Mouse (Mus musculus) liver, embryonic 11.5 days (tissue): ENCODE data around the gene Pum1. TPM values are rescaled to one million over a fixed set of nuclear protein-coding genes. Genes with fewer than 3 reads are reported as not detected.
"Not testable (repeated sequence)": the region's sequence is repeated elsewhere in the genome, so short reads cannot be mapped to it uniquely, and the experiment has no call there.

Experiments
- ATAC-seq: fragments of 200-750 bp; cut with Nextera tagmentation; replicated peaks from 2 replicates; pipeline ENCODE4 v1.8.0; 2017; ENCODE audit warnings: moderate number of reproducible peaks, mild to moderate bottlenecking, moderate TSS enrichment, moderate library complexity; ENCODE audit not compliant: low FRiP score
- DNase-seq: peaks from one replicate; pipeline ENCODE4 v3.0.0-alpha.2; 2017; ENCODE audit warnings: low spot score
- H3K27ac ChIP-seq: fragments of 300-500 bp; sonication (generic); 2 replicates; pipeline ENCODE4 v1.5.1; 2014; ENCODE audit warnings: mild to moderate bottlenecking, low read depth, low read length, control low read depth
- H3K27me3 ChIP-seq: fragments of 300-500 bp; sonication (generic); replicated peaks from 2 replicates; pipeline ENCODE4 v1.6.1; 2014; ENCODE audit warnings: low read length, mixed read lengths; ENCODE audit not compliant: control insufficient read depth, insufficient read depth
- H3K36me3 ChIP-seq: fragments of 300-500 bp; sonication (generic); 2 replicates; pipeline ENCODE4 v1.6.1; 2014; ENCODE audit warnings: mild to moderate bottlenecking, low read length, moderate library complexity, mixed read lengths; ENCODE audit not compliant: control insufficient read depth, insufficient read depth
- H3K4me1 ChIP-seq: fragments of 300-500 bp; sonication (generic); replicated peaks from 2 replicates; pipeline ENCODE4 v1.6.1; 2014; ENCODE audit warnings: low read length, mixed read lengths; ENCODE audit not compliant: control insufficient read depth, insufficient read depth
- H3K4me2 ChIP-seq: fragments of 300-500 bp; sonication (generic); 2 replicates; pipeline ENCODE4 v1.6.1; 2014; ENCODE audit warnings: mild to moderate bottlenecking, control low read depth, moderate library complexity
- H3K4me3 ChIP-seq: fragments of 300-500 bp; sonication (generic); 2 replicates; pipeline ENCODE4 v1.5.1; 2014; ENCODE audit warnings: low read depth, low read length, control low read depth
- H3K9ac ChIP-seq: fragments of 300-500 bp; sonication (generic); 2 replicates; pipeline ENCODE4 v1.6.1; 2014; ENCODE audit warnings: low read depth, low read length, control low read depth
- H3K9me3 ChIP-seq: fragments of 300-500 bp; sonication (generic); 2 replicates; pipeline ENCODE4 v1.6.1; 2016; ENCODE audit warnings: low read length, inconsistent platforms, mixed read lengths; ENCODE audit not compliant: control insufficient read depth
- WGBS: fragments of 180-500 bp; shearing (Covaris S2); extraction: QIAGEN DNeasy Blood & Tissue Kit; methylation state at CpG from one replicate; pipeline ENCODE4 v1.1.7; 2014; 5-methylcytosine and 5-hydroxymethylcytosine counted together
- polyA plus RNA-seq: library from polyadenylated mRNA; unstranded; fragments of >200 nt; fragmentation: Nextera tagmentation; extraction: Ambion mirVana; gene quantifications from 2 replicates; pipeline ENCODE4 v1.2.1, GENCODE M21; 2014

Pum1 gene
- polyA plus RNA-seq, 1 experiment from 2014 or later = 61.4 TPM

- Histone ChIP-seq H3K27me3 (no peaks in the 10 kb centered on the region), H3K27ac (no peak overlapping the region), H3K36me3 (peaks cover 37% of the 10 kb centered on the region), H3K4me3 (no peak overlapping the region), H3K4me2 (no peak overlapping the region), H3K4me1 (peaks cover 9% of the 10 kb centered on the region), H3K9me3 (no peaks in the 10 kb centered on the region), H3K9ac (no peak overlapping the region)
- no peak for ATAC-seq
- WGBS = 98% methylated on average over 3 of the region's 3 CpGs
- no peak for DNase-seq
These were observed 15.0 kb downstream of the Pum1 start for GRCm38 (mm10) chr4:130678149-130678548.

- H3K4me3 ChIP-seq = no peak overlapping the region
- DNase-seq = no peak
- no peak overlapping the region for H3K27ac ChIP-seq
- H3K27me3 ChIP-seq = no peaks in the 10 kb centered on the region
- peaks cover 28% of the 10 kb centered on the region for H3K36me3 ChIP-seq
- no peaks in the 10 kb centered on the region for H3K9me3 ChIP-seq
- peaks cover 13% of the 10 kb centered on the region for H3K4me1 ChIP-seq
- no peak for ATAC-seq
- H3K4me2 ChIP-seq = no peak overlapping the region
- H3K9ac ChIP-seq = no peak overlapping the region
- 91% methylated on average over 6 of the region's 6 CpGs for WGBS
These were observed 17.6 kb downstream of the Pum1 start for GRCm38 (mm10) chr4:130680676-130681075.

GRCm38 (mm10) chr4:130683051-130683450 lies 19.9 kb downstream of the Pum1 start:
- not testable (repeated sequence) for DNase-seq, H3K9me3 ChIP-seq, H3K4me3 ChIP-seq, H3K4me1 ChIP-seq, ATAC-seq, H3K9ac ChIP-seq, H3K27me3 ChIP-seq, H3K4me2 ChIP-seq, H3K27ac ChIP-seq
- 86% methylated on average over 4 of the region's 5 CpGs for WGBS
- peaks cover 25% of the 10 kb centered on the region; the same call in 1 of the 2 replicates for H3K36me3 ChIP-seq

- no peak for DNase-seq
- Histone ChIP-seq H3K27me3 (no peaks in the 10 kb centered on the region), H3K9me3 (no peaks in the 10 kb centered on the region), H3K4me1 (peaks cover 7% of the 10 kb centered on the region; the same call in 1 of the 2 replicates), H3K36me3 (peaks cover 8% of the 10 kb centered on the region; the same call in 1 of the 2 replicates), H3K9ac (no peak overlapping the region), H3K4me3 (no peak overlapping the region), H3K27ac (no peak overlapping the region), H3K4me2 (no peak overlapping the region)
- no peak for ATAC-seq
- WGBS = 89% methylated on average over 3 of the region's 3 CpGs
These were observed 30.8 kb downstream of the Pum1 start for GRCm38 (mm10) chr4:130693936-130694335.

GRCm38 (mm10) chr4:130694982-130695381 lies 31.9 kb downstream of the Pum1 start:
- peaks cover 7% of the 10 kb centered on the region; the same call in 1 of the 2 replicates for H3K4me1 ChIP-seq
- H3K27ac ChIP-seq = no peak overlapping the region
- no peaks in the 10 kb centered on the region for H3K27me3 ChIP-seq
- no peak overlapping the region for H3K4me2 ChIP-seq
- no peak overlapping the region for H3K4me3 ChIP-seq
- peaks cover 8% of the 10 kb centered on the region for H3K36me3 ChIP-seq
- DNase-seq = no peak
- no peak overlapping the region for H3K9ac ChIP-seq
- 76% methylated on average over 3 of the region's 3 CpGs for WGBS
- H3K9me3 ChIP-seq = no peaks in the 10 kb centered on the region
- peak; percentile 39; the same call in 1 of the 2 replicates for ATAC-seq

- peaks cover 14% of the 10 kb centered on the region for H3K36me3 ChIP-seq
These were observed 37.9 kb downstream of the Pum1 start for GRCm38 (mm10) chr4:130701061-130701460.

GRCm38 (mm10) chr4:130702835-130703535 lies 39.9 kb downstream of the Pum1 start:
- H3K9ac ChIP-seq = no peak overlapping the region
- no peak overlapping the region for H3K4me3 ChIP-seq
- no peaks in the 10 kb centered on the region for H3K27me3 ChIP-seq
- WGBS = 85% methylated on average over 3 of the region's 3 CpGs
- H3K27ac ChIP-seq = no peak overlapping the region
- DNase-seq = no peak
- no peaks in the 10 kb centered on the region for H3K9me3 ChIP-seq
- peaks cover 31% of the 10 kb centered on the region for H3K4me1 ChIP-seq
- H3K36me3 ChIP-seq = peaks cover 14% of the 10 kb centered on the region
- ATAC-seq = no peak
- H3K4me2 ChIP-seq = no peak overlapping the region

More at GRCm38 (mm10) chr4:130701061-130701460, 37.9 kb downstream of the Pum1 start:
- H3K27ac ChIP-seq = no peak overlapping the region
- H3K4me3 ChIP-seq = no peak overlapping the region
- peaks cover 19% of the 10 kb centered on the region for H3K4me1 ChIP-seq
- WGBS = 84% methylated on average over 2 of the region's 2 CpGs
- no peaks in the 10 kb centered on the region for H3K27me3 ChIP-seq
- DNase-seq (no peak), ATAC-seq (no peak)
- no peaks in the 10 kb centered on the region for H3K9me3 ChIP-seq
- no peak overlapping the region for H3K9ac ChIP-seq
- no peak overlapping the region for H3K4me2 ChIP-seq

- Histone ChIP-seq H3K4me1 (peaks cover 36% of the 10 kb centered on the region), H3K27me3 (no peaks in the 10 kb centered on the region), H3K4me2 (no peak overlapping the region), H3K27ac (no peak overlapping the region), H3K9ac (0 out of 2 replicates have a peak overlapping the region, but pooled peaks have one; percentile 35), H3K9me3 (no peaks in the 10 kb centered on the region), H3K36me3 (peaks cover 16% of the 10 kb centered on the region), H3K4me3 (no peak overlapping the region)
- WGBS = 100% methylated on average over 3 of the region's 3 CpGs
- ATAC-seq (no peak), DNase-seq (no peak)
These were observed 40.5 kb downstream of the Pum1 start for GRCm38 (mm10) chr4:130703601-130704000.

GRCm38 (mm10) chr4:130704615-130705014 lies 41.5 kb downstream of the Pum1 start:
- H3K4me2 ChIP-seq = no peak overlapping the region
- ATAC-seq = peak; percentile 62; the same call in 1 of the 2 replicates
- H3K27me3 ChIP-seq = no peaks in the 10 kb centered on the region
- peaks cover 19% of the 10 kb centered on the region for H3K36me3 ChIP-seq
- WGBS = 95% methylated on average over 4 of the region's 4 CpGs
- H3K9ac ChIP-seq = no peak overlapping the region
- no peak overlapping the region for H3K4me3 ChIP-seq
- H3K4me1 ChIP-seq = peaks cover 39% of the 10 kb centered on the region
- DNase-seq = no peak
- no peaks in the 10 kb centered on the region for H3K9me3 ChIP-seq
- no peak overlapping the region for H3K27ac ChIP-seq
